In genomic region chr11:74610545-74611176, GRCm38 (mm10) we compare ENCODE assay signal across 8 mouse cellular contexts. TPM values are rescaled to one million over a fixed set of nuclear protein-coding genes. Genes with fewer than 3 reads are reported as not detected.
DNase-seq lines count a peak whose midpoint lies in the region; ATAC-seq and TF ChIP-seq lines count a peak whose summit lies in the region.

Rap1gap2 (minus strand) TSS chr11:74610915.

- H3K9ac ChIP-seq in kidney, embryonic 14.5 days (ENCODE audit: low read depth, low read length): peak within 1 kb of the TSS; percentile 12; the same call in 1 of the 2 replicates
- peak within 1 kb of the TSS; percentile 35 for H3K9ac ChIP-seq in forebrain, embryonic 13.5 days
- 0 out of 2 replicates have a peak within 1 kb of the TSS, but pooled peaks have one; percentile 13 for H3K9ac ChIP-seq in intestine, embryonic 14.5 days (ENCODE audit: low read length)
- no peak within 1 kb of the TSS for H3K9ac ChIP-seq in liver, embryonic 14.5 days (replicated peaks)
- no peak within 1 kb of the TSS for H3K9ac ChIP-seq in stomach, embryonic 14.5 days (replicated peaks; ENCODE audit: low read depth, low read length)

- peaks cover 33% of the 10 kb centered on the region for H3K27me3 ChIP-seq in kidney, embryonic 14.5 days (ENCODE audit: control insufficient read depth, insufficient read depth, low read length)
- peaks cover 64% of the 10 kb centered on the region for H3K27me3 ChIP-seq in forebrain, embryonic 13.5 days
- H3K27me3 ChIP-seq in intestine, embryonic 14.5 days (replicated peaks; ENCODE audit: control insufficient read depth, insufficient read depth, low read length): peaks cover 34% of the 10 kb centered on the region
- H3K27me3 ChIP-seq in liver, embryonic 14.5 days (ENCODE audit: control insufficient read depth, insufficient read depth, low read length): peaks cover 64% of the 10 kb centered on the region
- H3K27me3 ChIP-seq in stomach, embryonic 14.5 days (ENCODE audit: control insufficient read depth, insufficient read depth, low read length): peaks cover 21% of the 10 kb centered on the region

- no peak for TF ChIP-seq EP300 in liver, embryonic 14.5 days (IDR thresholded peaks at IDR 0.05; ENCODE audit: low read depth)

- WGBS in kidney, embryonic 14.5 days: 1% methylated on average over 50 of the region's 50 CpGs
- under 1% methylated on average over 50 of the region's 50 CpGs for WGBS in forebrain, embryonic 13.5 days
- 2% methylated on average over 33 of the region's 50 CpGs for WGBS in intestine, embryonic 14.5 days
- whole genome bisulfite sequencing in liver, embryonic 14.5 days (ENCODE audit: insufficient replicate concordance): 2% methylated on average over 50 of the region's 50 CpGs
- under 1% methylated on average over 50 of the region's 50 CpGs for WGBS in stomach, embryonic 14.5 days

- no peak within 1 kb of the TSS for H3K27ac ChIP-seq in kidney, embryonic 14.5 days (ENCODE audit: low read depth, low read length)
- H3K27ac ChIP-seq in forebrain, embryonic 13.5 days: no peak within 1 kb of the TSS
- no peak within 1 kb of the TSS for H3K27ac ChIP-seq in intestine, embryonic 14.5 days (ENCODE audit: low read depth)
- no peak within 1 kb of the TSS for H3K27ac ChIP-seq in liver, embryonic 14.5 days
- no peak within 1 kb of the TSS for H3K27ac ChIP-seq in stomach, embryonic 14.5 days (ENCODE audit: low read length)

- H3K36me3 ChIP-seq in kidney, embryonic 14.5 days (ENCODE audit: control insufficient read depth, insufficient read depth, low read length): no peaks in the 10 kb centered on the region
- H3K36me3 ChIP-seq in forebrain, embryonic 13.5 days (ENCODE audit: poor library complexity, severe bottlenecking): no peaks in the 10 kb centered on the region
- no peaks in the 10 kb centered on the region for H3K36me3 ChIP-seq in intestine, embryonic 14.5 days (ENCODE audit: control insufficient read depth, insufficient read depth, low read length)
- no peaks in the 10 kb centered on the region for H3K36me3 ChIP-seq in liver, embryonic 14.5 days (replicated peaks; ENCODE audit: control insufficient read depth, insufficient read depth, low read depth)
- H3K36me3 ChIP-seq in stomach, embryonic 14.5 days (ENCODE audit: control insufficient read depth, insufficient read depth, low read length): no peaks in the 10 kb centered on the region

- peak within 1 kb of the TSS; percentile 53 for H3K4me2 ChIP-seq in kidney, embryonic 14.5 days (replicated peaks; ENCODE audit: low read depth, low read length)
- peak within 1 kb of the TSS; percentile 71 for H3K4me2 ChIP-seq in forebrain, embryonic 13.5 days
- H3K4me2 ChIP-seq in intestine, embryonic 14.5 days (ENCODE audit: low read length): peak within 1 kb of the TSS; percentile 51
- peak within 1 kb of the TSS; percentile 57 for H3K4me2 ChIP-seq in liver, embryonic 14.5 days (ENCODE audit: low read depth)
- H3K4me2 ChIP-seq in stomach, embryonic 14.5 days (replicated peaks; ENCODE audit: low read depth, low read length): peak within 1 kb of the TSS; percentile 59

- 0 out of 2 replicates have a peak, but pooled peaks have one; percentile 32 for ATAC-seq in kidney, embryonic 14.5 days (ENCODE audit: low FRiP score, low TSS enrichment)
- 0 out of 2 replicates have a peak, but pooled peaks have one; percentile 10 for ATAC-seq in forebrain, embryonic 13.5 days
- 0 out of 2 replicates have a peak, but pooled peaks have one; percentile 27 for ATAC-seq in intestine, embryonic 14.5 days (replicated peaks; ENCODE audit: low FRiP score, low TSS enrichment, low read depth)
- no peak for ATAC-seq in liver, embryonic 14.5 days (ENCODE audit: insufficient read depth)
- no peak for ATAC-seq in stomach, embryonic 14.5 days (ENCODE audit: insufficient number of reproducible peaks, insufficient read depth, low FRiP score, low read depth)

- H3K4me3 ChIP-seq in kidney, embryonic 14.5 days (ENCODE audit: low read length): peak within 1 kb of the TSS; percentile 40
- peak within 1 kb of the TSS; percentile 41 for H3K4me3 ChIP-seq in forebrain, embryonic 13.5 days
- peak within 1 kb of the TSS; percentile 29 for H3K4me3 ChIP-seq in intestine, embryonic 14.5 days (ENCODE audit: low read depth, low read length)
- H3K4me3 ChIP-seq in liver, embryonic 14.5 days (ENCODE audit: insufficient read depth in 1 of 2, low read depth in 2 of 2, low read length in 2 of 2): peak within 1 kb of the TSS in 1 of 2 experiments; percentile 44; a peak in 2 of 4 replicates
- H3K4me3 ChIP-seq in stomach, embryonic 14.5 days (ENCODE audit: low read depth, low read length): peak within 1 kb of the TSS; percentile 34

- TF ChIP-seq CTCF in liver, embryonic 14.5 days (IDR thresholded peaks at IDR 0.05; ENCODE audit: low read depth): no peak

- H3K4me1 ChIP-seq in kidney, embryonic 14.5 days (ENCODE audit: control insufficient read depth, insufficient read depth, low read length): 0 out of 2 replicates have a peak, but pooled peaks cover 4% of the 10 kb centered on the region
- peaks cover 10% of the 10 kb centered on the region for H3K4me1 ChIP-seq in forebrain, embryonic 13.5 days
- peaks cover 5% of the 10 kb centered on the region; the same call in 1 of the 2 replicates for H3K4me1 ChIP-seq in intestine, embryonic 14.5 days (replicated peaks; ENCODE audit: control insufficient read depth, insufficient read depth, low read length)
- H3K4me1 ChIP-seq in liver, embryonic 14.5 days (replicated peaks; ENCODE audit: control insufficient read depth in 2 of 2, insufficient read depth in 2 of 2, low read length in 1 of 2): no peaks in the 10 kb centered on the region
- H3K4me1 ChIP-seq in stomach, embryonic 14.5 days (ENCODE audit: control insufficient read depth, insufficient read depth, low read length): peaks cover 5% of the 10 kb centered on the region; the same call in 1 of the 2 replicates

- DNase-seq in kidney, adult 9 months: no peak
- peak; percentile 41 for DNase-seq in adrenal gland, postnatal 14 days
- peak; percentile 56 for DNase-seq in intestine, embryonic 14.5 days (ENCODE audit: low spot score)
- DNase-seq in liver, embryonic 14.5 days (ENCODE audit: low read depth in 3 of 3, low spot score in 3 of 3): no peak
- DNase-seq in gastrocnemius, adult 8-10 months (ENCODE audit: low spot score in 2 of 2): no peak

- H3K9me3 ChIP-seq in kidney, embryonic 14.5 days (ENCODE audit: control insufficient read depth, low read length): no peaks in the 10 kb centered on the region; the same call in 1 of the 2 replicates
- no peaks in the 10 kb centered on the region for H3K9me3 ChIP-seq in forebrain, embryonic 13.5 days (replicated peaks)
- H3K9me3 ChIP-seq in intestine, embryonic 14.5 days (ENCODE audit: control insufficient read depth, low read length): no peaks in the 10 kb centered on the region
- no peaks in the 10 kb centered on the region for H3K9me3 ChIP-seq in liver, embryonic 14.5 days (ENCODE audit: control insufficient read depth, low read length)
- no peaks in the 10 kb centered on the region for H3K9me3 ChIP-seq in stomach, embryonic 14.5 days (ENCODE audit: control insufficient read depth, low read depth, low read length)

RNA-seq across cellular contexts. Expression of gene Rap1gap2, which starts in this region (rescaled TPM):
- 4.1 and 5.0 TPM in 2 replicates for polyA plus RNA-seq in kidney, embryonic 14.5 days (2014; fragmentation: Nextera tagmentation; extraction: Ambion mirVana)
- 12.6 and 12.8 TPM in 2 replicates for total RNA-seq in adrenal gland, postnatal 14 days (2021)
- 4.0 and 6.2 TPM in 2 replicates for polyA plus RNA-seq in forebrain, embryonic 13.5 days (2015; fragmentation: Nextera tagmentation; extraction: Ambion mirVana)
- 7.7 and 11.6 TPM in 2 replicates for polyA plus RNA-seq in intestine, embryonic 14.5 days (2014; fragmentation: Nextera tagmentation; extraction: Ambion mirVana)
- polyA plus RNA-seq in liver, embryonic 14.5 days (2012; rRNA removed): 0.95 and 0.98 TPM in 2 replicates
- 0.56 and 0.71 TPM in 2 replicates for polyA plus RNA-seq in liver, embryonic 14.5 days (2014; fragmentation: Nextera tagmentation; extraction: Ambion mirVana)
- 5.6 and 6.6 TPM in 2 replicates for polyA plus RNA-seq in stomach, embryonic 14.5 days (2014; fragmentation: Nextera tagmentation; extraction: Ambion mirVana)
- 1 to 10 TPM; 3.7 to 6.6 (median 5.9) TPM for total RNA-seq in gastrocnemius, adult 8-10 months (2022)

Comparison
In these comparisons a context has a peak if more than half of its experiments do, and no peak if none do; other contexts are left out.
1. ATAC-seq: peak in kidney, embryonic 14.5 days (single experiment), forebrain, embryonic 13.5 days (single experiment) and intestine, embryonic 14.5 days (single experiment); none in liver, embryonic 14.5 days (single experiment) and stomach, embryonic 14.5 days (single experiment).
2. H3K9ac ChIP-seq: peak in kidney, embryonic 14.5 days (single experiment), forebrain, embryonic 13.5 days (single experiment) and intestine, embryonic 14.5 days (single experiment); none in liver, embryonic 14.5 days (single experiment) and stomach, embryonic 14.5 days (single experiment).
3. DNase-seq: peak in adrenal gland, postnatal 14 days (single experiment) and intestine, embryonic 14.5 days (single experiment); none in kidney, adult 9 months (single experiment), liver, embryonic 14.5 days (0 of 3) and gastrocnemius, adult 8-10 months (0 of 2).
4. Peak in every context shown above with its lines, with median percentiles within 50 percentile points of each other: H3K4me2 ChIP-seq.